In genomic region chr2:167694963-167695362, GRCm38 (mm10) we compare ENCODE assay signal across 25 mouse cellular contexts. TPM values are rescaled to one million over a fixed set of nuclear protein-coding genes. Genes with fewer than 3 reads are reported as not detected.
"Had no signal": no experiment of that assay in that cellular context is flagged by ENCODE, and none has a peak within 500 bp of the region (broad histone marks: within the 10 kb centered on the region; RNA-seq: fewer than 3 reads in every experiment).

No protein-coding gene starts in this region.

- H3K27me3 ChIP-seq: heart, embryonic 15.5 days had no signal

- H3K36me3 ChIP-seq: heart, embryonic 15.5 days; hindbrain, embryonic 13.5 days; hindbrain, embryonic 15.5 days; kidney, embryonic 15.5 days; limb, embryonic 13.5 days; limb, embryonic 15.5 days; liver, embryonic 12.5 days had no signal

- H3K4me3 ChIP-seq: heart, adult 2 months; heart, embryonic 13.5 days; heart, embryonic 15.5 days; hindbrain, embryonic 13.5 days; hindbrain, embryonic 15.5 days; kidney, embryonic 15.5 days; limb, embryonic 13.5 days; limb, embryonic 15.5 days; liver, embryonic 12.5 days had no signal

- DNase-seq: gastrocnemius, postnatal 10 days; gastrocnemius, postnatal 36 days; heart, adult 2 months; heart, postnatal 14 days; heart, postnatal 36 days; kidney, adult 11 months; kidney, adult 9 months; kidney, postnatal 14 days; kidney, postnatal 36 days; layer of hippocampus, adult 9-11 months; layer of hippocampus, postnatal 36 days; left cerebral cortex, postnatal 4 days had no signal

- H3K9ac ChIP-seq: heart, embryonic 13.5 days; heart, embryonic 15.5 days; hindbrain, embryonic 13.5 days; hindbrain, embryonic 15.5 days; kidney, embryonic 15.5 days; limb, embryonic 13.5 days; limb, embryonic 15.5 days; liver, embryonic 12.5 days had no signal

- H3K27ac ChIP-seq: heart, embryonic 13.5 days; heart, embryonic 15.5 days; hindbrain, embryonic 13.5 days; hindbrain, embryonic 15.5 days; hindbrain, postnatal 0 days; kidney, embryonic 15.5 days; kidney, postnatal 0 days; limb, embryonic 13.5 days; limb, embryonic 15.5 days; liver, embryonic 12.5 days had no signal

- H3K4me2 ChIP-seq: heart, embryonic 11.5 days; heart, embryonic 13.5 days; heart, embryonic 15.5 days; hindbrain, embryonic 13.5 days; hindbrain, embryonic 15.5 days; kidney, embryonic 15.5 days; limb, embryonic 13.5 days; limb, embryonic 15.5 days; liver, embryonic 12.5 days had no signal

- ATAC-seq: hindbrain, postnatal 0 days; liver, embryonic 12.5 days had no signal

- H3K9me3 ChIP-seq: hindbrain, embryonic 15.5 days; limb, embryonic 15.5 days; liver, embryonic 12.5 days had no signal

RNA-seq across cellular contexts. Expression of gene Gm20431, which starts 33.7 kb away (rescaled TPM):
- total RNA-seq: hematopoietic stem cell, adult 5-6 weeks had no signal
- polyA plus RNA-seq: large intestine, adult 2 months had no signal
